Mouse (Mus musculus): ENCODE measurements around the gene Insl6. TPM values are rescaled to one million over a fixed set of nuclear protein-coding genes. Genes with fewer than 3 reads are reported as not detected.

Gene Insl6
- polyA plus RNA-seq, 1 experiment from 2014 or later, result 1.9 TPM

DNA sequence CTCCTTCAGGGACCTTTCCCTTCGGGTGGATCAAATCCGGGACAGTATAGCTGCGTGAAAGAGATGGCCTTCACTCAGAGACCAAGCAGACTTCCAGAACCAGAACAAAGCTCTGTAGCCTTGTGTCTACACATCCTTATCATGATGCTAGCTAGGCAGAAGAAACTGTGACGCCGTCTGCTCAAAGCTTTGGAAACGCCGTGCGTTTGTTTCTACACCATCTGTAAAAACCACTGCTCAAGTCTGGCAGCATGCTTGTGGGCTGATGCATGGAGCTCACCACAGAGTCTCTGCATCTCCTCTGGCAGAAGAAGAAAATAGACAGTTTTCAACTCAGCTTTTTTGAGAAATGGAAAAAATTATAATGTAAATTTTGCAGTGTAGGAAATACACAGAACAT lies 13.4 kb downstream of the Insl6 start:
- ATAC-seq (ENCODE audit: low FRiP score, low TSS enrichment) (no peak), DNase-seq (no peak)
- Histone ChIP-seq H3K4me1 (ENCODE audit: control insufficient read depth, insufficient read depth, low read length) (no peaks in the 10 kb centered on the region), H3K27ac (replicated peaks; ENCODE audit: low read depth, low read length) (no peak overlapping the region), H3K27me3 (ENCODE audit: control insufficient read depth, insufficient read depth, low read length) (no peaks in the 10 kb centered on the region), H3K9me3 (ENCODE audit: control insufficient read depth, low read length) (peaks cover 10% of the 10 kb centered on the region; the same call in 1 of the 2 replicates), H3K36me3 (ENCODE audit: control insufficient read depth, insufficient read depth, low read length) (peaks cover 39% of the 10 kb centered on the region), H3K9ac (replicated peaks; ENCODE audit: low read length) (no peak overlapping the region), H3K4me2 (ENCODE audit: low read length) (no peak overlapping the region), H3K4me3 (replicated peaks; ENCODE audit: low read depth, low read length) (no peak overlapping the region)
- 92% methylated on average over 8 of the region's 8 CpGs for WGBS

DNA sequence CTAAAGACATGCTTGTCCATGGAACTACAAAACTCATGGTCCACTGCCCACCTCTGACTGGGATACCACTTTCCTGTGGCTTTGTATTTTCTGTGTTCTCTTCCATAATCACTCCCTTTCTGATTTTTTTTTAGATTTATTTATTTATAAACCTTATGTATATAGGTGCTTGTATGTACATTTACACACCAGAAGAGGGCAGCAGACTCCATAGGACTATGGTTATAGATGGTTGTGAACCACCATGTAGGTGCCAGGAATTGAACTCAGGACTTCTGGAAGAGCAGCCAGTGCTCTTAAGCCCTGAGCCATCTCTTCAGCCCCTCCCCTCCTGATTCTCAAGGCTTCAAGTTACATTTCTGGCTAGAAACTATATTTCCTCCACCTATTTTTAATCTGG lies 16.3 kb downstream of the Insl6 start:
- Histone ChIP-seq H3K4me1 (ENCODE audit: control insufficient read depth, insufficient read depth, low read length) (no peaks in the 10 kb centered on the region), H3K36me3 (ENCODE audit: control insufficient read depth, insufficient read depth, low read length) (peaks cover 42% of the 10 kb centered on the region), H3K4me2 (ENCODE audit: low read length) (no peak overlapping the region), H3K9me3 (ENCODE audit: control insufficient read depth, low read length) (no peaks in the 10 kb centered on the region), H3K27me3 (ENCODE audit: control insufficient read depth, insufficient read depth, low read length) (no peaks in the 10 kb centered on the region), H3K9ac (replicated peaks; ENCODE audit: low read length) (no peak overlapping the region), H3K4me3 (replicated peaks; ENCODE audit: low read depth, low read length) (no peak overlapping the region), H3K27ac (replicated peaks; ENCODE audit: low read depth, low read length) (no peak overlapping the region)
- ATAC-seq (ENCODE audit: low FRiP score, low TSS enrichment), result no peak
- DNase-seq, result no peak

DNA sequence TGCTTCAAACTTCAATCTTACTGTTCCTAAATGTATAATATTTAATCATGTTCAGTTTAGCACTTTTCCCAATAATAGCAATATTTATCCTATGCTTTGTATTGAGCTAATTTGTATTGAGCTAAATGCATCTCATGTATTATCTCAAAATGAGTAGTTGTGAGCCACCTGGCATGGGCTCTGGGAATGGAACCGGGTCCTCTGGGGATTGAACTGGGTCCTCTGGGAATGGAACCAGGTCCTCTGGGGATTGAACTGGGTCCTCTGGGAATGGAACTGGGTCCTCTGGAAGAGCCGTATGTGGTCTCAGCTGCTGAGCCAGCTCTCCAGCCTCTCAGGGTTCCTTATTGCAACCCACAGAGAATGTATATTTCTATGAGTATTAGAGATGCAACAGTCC lies 23.0 kb downstream of the Insl6 start:
- Histone ChIP-seq H3K4me1 (ENCODE audit: control insufficient read depth, insufficient read depth, low read length) (no peaks in the 10 kb centered on the region), H3K27me3 (ENCODE audit: control insufficient read depth, insufficient read depth, low read length) (no peaks in the 10 kb centered on the region), H3K4me3 (replicated peaks; ENCODE audit: low read depth, low read length) (no peak overlapping the region), H3K36me3 (ENCODE audit: control insufficient read depth, insufficient read depth, low read length) (peaks cover 64% of the 10 kb centered on the region), H3K9ac (replicated peaks; ENCODE audit: low read length) (no peak overlapping the region), H3K27ac (replicated peaks; ENCODE audit: low read depth, low read length) (no peak overlapping the region), H3K4me2 (ENCODE audit: low read length) (no peak overlapping the region), H3K9me3 (ENCODE audit: control insufficient read depth, low read length) (no peaks in the 10 kb centered on the region)
- 96% methylated on average over 2 of the region's 2 CpGs for WGBS
- no peak for ATAC-seq (ENCODE audit: low FRiP score, low TSS enrichment)
- DNase-seq, result no peak

DNA sequence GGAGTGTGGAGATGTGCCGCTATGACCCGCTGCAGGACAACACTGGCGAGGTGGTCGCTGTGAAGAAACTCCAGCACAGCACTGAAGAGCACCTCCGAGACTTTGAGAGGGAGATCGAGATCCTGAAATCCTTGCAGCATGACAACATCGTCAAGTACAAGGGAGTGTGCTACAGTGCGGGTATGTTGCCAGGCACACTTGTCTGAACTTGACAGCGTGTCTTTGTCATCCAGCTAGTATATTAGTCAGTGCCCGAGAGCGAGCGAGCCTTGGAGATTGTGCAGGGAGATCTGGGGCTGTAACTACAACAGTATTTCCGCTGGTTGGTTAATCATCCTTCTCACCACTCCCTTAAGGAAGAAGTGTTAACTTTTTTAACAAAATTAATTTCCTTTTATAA lies 24.2 kb downstream of the Insl6 start:
- ATAC-seq (ENCODE audit: low FRiP score, low TSS enrichment), result no peak
- H3K4me1 ChIP-seq (ENCODE audit: control insufficient read depth, insufficient read depth, low read length), result no peaks in the 10 kb centered on the region
- H3K36me3 ChIP-seq (ENCODE audit: control insufficient read depth, insufficient read depth, low read length), result peaks cover 70% of the 10 kb centered on the region
- WGBS, result 88% methylated on average over 13 of the region's 13 CpGs
- H3K4me2 ChIP-seq (ENCODE audit: low read length), result no peak overlapping the region
- no peak overlapping the region for H3K4me3 ChIP-seq (replicated peaks; ENCODE audit: low read depth, low read length)
- no peak for DNase-seq
- H3K27ac ChIP-seq (replicated peaks; ENCODE audit: low read depth, low read length), result no peak overlapping the region
- no peaks in the 10 kb centered on the region for H3K9me3 ChIP-seq (ENCODE audit: control insufficient read depth, low read length)
- H3K9ac ChIP-seq (replicated peaks; ENCODE audit: low read length), result no peak overlapping the region
- no peaks in the 10 kb centered on the region for H3K27me3 ChIP-seq (ENCODE audit: control insufficient read depth, insufficient read depth, low read length)

DNA sequence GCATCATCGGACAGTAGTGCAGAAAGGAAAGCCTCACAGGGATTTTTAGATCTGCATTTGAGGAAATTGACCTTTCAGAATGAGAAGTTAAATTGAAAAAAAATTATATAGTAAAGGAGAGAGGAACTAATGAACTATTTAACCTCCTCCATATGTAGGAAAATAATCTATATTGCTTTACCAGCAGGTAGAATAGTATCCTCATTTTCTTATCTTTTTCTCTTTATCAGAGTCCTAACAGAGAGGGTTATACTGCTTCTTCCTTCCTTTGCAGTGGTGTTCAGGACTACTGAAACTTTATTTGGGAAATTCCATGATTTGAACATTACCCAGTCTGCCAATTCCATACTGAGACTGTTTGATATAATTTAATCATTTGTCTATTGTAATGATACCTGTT lies 27.8 kb downstream of the Insl6 start:
- Histone ChIP-seq H3K9me3 (ENCODE audit: control insufficient read depth, low read length) (no peaks in the 10 kb centered on the region), H3K4me2 (ENCODE audit: low read length) (no peak overlapping the region), H3K36me3 (ENCODE audit: control insufficient read depth, insufficient read depth, low read length) (peaks cover 62% of the 10 kb centered on the region), H3K27ac (replicated peaks; ENCODE audit: low read depth, low read length) (no peak overlapping the region), H3K4me3 (replicated peaks; ENCODE audit: low read depth, low read length) (no peak overlapping the region), H3K4me1 (ENCODE audit: control insufficient read depth, insufficient read depth, low read length) (no peaks in the 10 kb centered on the region), H3K27me3 (ENCODE audit: control insufficient read depth, insufficient read depth, low read length) (no peaks in the 10 kb centered on the region), H3K9ac (replicated peaks; ENCODE audit: low read length) (no peak overlapping the region)
- DNase-seq (no peak), ATAC-seq (ENCODE audit: low FRiP score, low TSS enrichment) (no peak)
- 96% methylated on average over 1 of the region's 1 CpGs for WGBS

DNA sequence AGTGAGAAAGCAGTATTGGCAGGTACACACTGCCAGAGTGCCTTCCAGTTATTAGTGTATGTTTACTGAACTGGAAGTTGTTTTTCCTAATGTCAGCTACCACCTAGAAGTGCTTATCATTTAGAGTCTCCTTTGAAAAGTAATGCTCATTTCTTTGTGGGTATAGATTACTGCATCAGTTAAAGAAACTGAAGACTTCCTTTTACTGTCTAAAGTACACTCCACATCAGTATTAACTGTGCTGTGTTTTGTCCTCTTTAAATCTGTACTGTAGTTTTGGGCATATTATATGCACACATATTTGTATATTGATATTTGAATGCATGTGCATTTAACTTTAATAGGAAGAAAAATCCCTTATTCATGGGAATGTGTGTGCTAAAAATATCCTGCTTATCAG lies 29.0 kb downstream of the Insl6 start:
- Histone ChIP-seq H3K4me1 (ENCODE audit: control insufficient read depth, insufficient read depth, low read length) (no peaks in the 10 kb centered on the region), H3K4me3 (replicated peaks; ENCODE audit: low read depth, low read length) (no peak overlapping the region), H3K9me3 (ENCODE audit: control insufficient read depth, low read length) (no peaks in the 10 kb centered on the region), H3K36me3 (ENCODE audit: control insufficient read depth, insufficient read depth, low read length) (peaks cover 65% of the 10 kb centered on the region), H3K27ac (replicated peaks; ENCODE audit: low read depth, low read length) (no peak overlapping the region), H3K9ac (replicated peaks; ENCODE audit: low read length) (no peak overlapping the region), H3K4me2 (ENCODE audit: low read length) (no peak overlapping the region), H3K27me3 (ENCODE audit: control insufficient read depth, insufficient read depth, low read length) (no peaks in the 10 kb centered on the region)
- DNase-seq, result no peak
- ATAC-seq (ENCODE audit: low FRiP score, low TSS enrichment), result no peak

DNA sequence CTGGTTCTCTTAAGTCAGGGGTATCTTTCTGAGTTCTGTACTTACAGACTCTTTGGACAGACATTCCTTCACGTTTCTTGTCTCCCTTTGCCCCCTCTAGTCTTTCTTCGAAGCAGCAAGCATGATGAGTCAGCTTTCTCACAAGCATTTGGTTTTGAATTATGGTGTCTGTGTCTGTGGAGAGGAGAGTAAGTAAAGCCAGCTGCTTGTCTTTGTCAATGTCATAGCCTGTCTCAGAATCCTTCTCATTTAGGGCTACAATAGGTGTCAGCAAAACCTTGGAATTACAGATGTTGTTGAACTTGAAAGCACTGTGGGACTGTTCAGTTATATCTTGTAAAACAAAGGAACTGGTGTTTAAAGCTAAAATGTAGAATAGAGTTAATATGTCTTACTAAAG lies 30.4 kb downstream of the Insl6 start:
- Histone ChIP-seq H3K4me3 (replicated peaks; ENCODE audit: low read depth, low read length) (no peak overlapping the region), H3K4me1 (ENCODE audit: control insufficient read depth, insufficient read depth, low read length) (no peaks in the 10 kb centered on the region), H3K27me3 (ENCODE audit: control insufficient read depth, insufficient read depth, low read length) (no peaks in the 10 kb centered on the region), H3K9me3 (ENCODE audit: control insufficient read depth, low read length) (no peaks in the 10 kb centered on the region), H3K9ac (replicated peaks; ENCODE audit: low read length) (no peak overlapping the region), H3K36me3 (ENCODE audit: control insufficient read depth, insufficient read depth, low read length) (peaks cover 63% of the 10 kb centered on the region), H3K27ac (replicated peaks; ENCODE audit: low read depth, low read length) (no peak overlapping the region), H3K4me2 (ENCODE audit: low read length) (no peak overlapping the region)
- ATAC-seq (ENCODE audit: low FRiP score, low TSS enrichment), result no peak
- DNase-seq, result no peak
- WGBS, result 76% methylated on average over 2 of the region's 2 CpGs

DNA sequence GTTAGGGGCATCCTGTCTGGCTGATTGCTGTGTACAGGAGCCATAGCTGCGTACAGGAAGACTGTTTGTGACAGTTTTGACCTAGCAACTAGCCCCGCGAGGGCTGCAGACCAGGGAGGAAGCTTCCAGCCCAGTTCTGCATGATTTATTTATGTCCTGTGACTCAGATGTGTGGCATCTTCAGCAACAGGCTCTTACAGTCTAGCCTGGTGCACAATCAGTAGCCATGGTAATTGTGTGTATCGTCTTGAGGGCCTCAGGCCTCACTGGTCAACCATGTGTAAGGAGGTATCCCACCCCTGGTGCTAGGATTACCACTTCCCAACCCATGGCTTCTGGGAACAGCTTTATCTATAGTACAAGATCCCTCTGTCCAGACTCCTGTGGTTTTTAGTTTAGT lies 32.6 kb downstream of the Insl6 start:
- H3K9me3 ChIP-seq (ENCODE audit: control insufficient read depth, low read length), result no peaks in the 10 kb centered on the region
- no peak overlapping the region for H3K9ac ChIP-seq (replicated peaks; ENCODE audit: low read length)
- no peak overlapping the region for H3K27ac ChIP-seq (replicated peaks; ENCODE audit: low read depth, low read length)
- 81% methylated on average over 4 of the region's 4 CpGs for WGBS
- no peaks in the 10 kb centered on the region for H3K4me1 ChIP-seq (ENCODE audit: control insufficient read depth, insufficient read depth, low read length)
- H3K4me2 ChIP-seq (ENCODE audit: low read length), result no peak overlapping the region
- no peaks in the 10 kb centered on the region for H3K27me3 ChIP-seq (ENCODE audit: control insufficient read depth, insufficient read depth, low read length)
- ATAC-seq (ENCODE audit: low FRiP score, low TSS enrichment), result no peak
- H3K36me3 ChIP-seq (ENCODE audit: control insufficient read depth, insufficient read depth, low read length), result peaks cover 55% of the 10 kb centered on the region
- no peak for DNase-seq
- H3K4me3 ChIP-seq (replicated peaks; ENCODE audit: low read depth, low read length), result no peak overlapping the region

DNA sequence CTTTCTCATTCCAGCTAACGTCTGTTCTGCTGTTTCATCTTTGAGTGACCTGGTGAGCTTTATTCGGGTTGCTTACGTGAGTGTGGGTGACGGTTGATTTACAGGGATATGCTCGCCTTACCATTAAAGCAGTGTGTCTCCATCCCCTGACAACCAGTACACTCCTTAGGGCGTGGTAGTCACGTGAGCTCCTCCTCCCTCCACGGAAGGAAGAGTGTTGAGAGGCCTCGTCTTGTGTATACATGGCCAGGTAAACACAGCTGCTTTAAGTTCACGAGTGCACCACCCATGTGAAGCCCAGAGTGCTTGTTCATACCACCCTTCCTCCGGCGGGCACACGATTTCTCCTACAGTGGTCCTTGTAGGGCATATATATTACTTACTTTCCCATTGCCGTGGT lies 33.6 kb downstream of the Insl6 start:
- Histone ChIP-seq H3K27me3 (ENCODE audit: control insufficient read depth, insufficient read depth, low read length) (no peaks in the 10 kb centered on the region), H3K27ac (replicated peaks; ENCODE audit: low read depth, low read length) (no peak overlapping the region), H3K4me1 (ENCODE audit: control insufficient read depth, insufficient read depth, low read length) (no peaks in the 10 kb centered on the region), H3K4me2 (ENCODE audit: low read length) (no peak overlapping the region), H3K9ac (replicated peaks; ENCODE audit: low read length) (no peak overlapping the region), H3K36me3 (ENCODE audit: control insufficient read depth, insufficient read depth, low read length) (peaks cover 56% of the 10 kb centered on the region), H3K9me3 (ENCODE audit: control insufficient read depth, low read length) (no peaks in the 10 kb centered on the region), H3K4me3 (replicated peaks; ENCODE audit: low read depth, low read length) (no peak overlapping the region)
- no peak for DNase-seq
- 92% methylated on average over 14 of the region's 14 CpGs for WGBS
- no peak for ATAC-seq (ENCODE audit: low FRiP score, low TSS enrichment)
